Mouse (Mus musculus): ENCODE measurements around the gene Lyst. TPM values are rescaled to one million over a fixed set of nuclear protein-coding genes. Genes with fewer than 3 reads are reported as not detected.
"Not testable (repeated sequence)": the region's sequence is repeated elsewhere in the genome, so short reads cannot be mapped to it uniquely, and the experiment has no call there.

Lyst gene
- polyA plus RNA-seq, 1 experiment from 2014 or later, result 2.5 TPM

DNA sequence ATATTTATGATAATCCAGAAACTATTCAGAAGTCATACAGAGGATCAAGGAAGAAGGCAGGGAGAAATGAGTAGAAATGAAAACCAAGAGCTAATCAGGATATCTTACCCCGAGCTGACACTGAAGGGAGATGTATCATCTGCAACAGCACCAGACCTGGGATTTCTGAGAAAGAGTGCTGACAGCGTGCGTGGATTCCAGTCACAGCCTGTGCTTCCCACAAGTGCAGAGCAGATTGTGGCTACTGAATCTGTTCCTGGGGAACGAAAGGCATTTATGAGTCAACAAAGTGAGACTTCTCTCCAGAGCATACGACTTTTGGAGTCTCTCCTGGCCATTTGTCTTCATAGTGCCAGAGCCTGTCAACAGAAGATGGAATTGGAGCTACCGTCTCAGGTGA is 47.8 kb downstream of the Lyst start:
- Histone ChIP-seq H3K27ac (ENCODE audit: low read depth, low read length) (no peak overlapping the region), H3K4me2 (no peak overlapping the region), H3K4me1 (ENCODE audit: control insufficient read depth, insufficient read depth, low read length) (peaks cover 3% of the 10 kb centered on the region), H3K36me3 (ENCODE audit: control insufficient read depth, insufficient read depth, low read length) (no peaks in the 10 kb centered on the region), H3K27me3 (ENCODE audit: control insufficient read depth, insufficient read depth, low read length) (no peaks in the 10 kb centered on the region), H3K9me3 (ENCODE audit: control insufficient read depth, low read length) (no peaks in the 10 kb centered on the region), H3K9ac (ENCODE audit: low read length) (no peak overlapping the region), H3K4me3 (ENCODE audit: low read depth, low read length) (no peak overlapping the region)
- ATAC-seq (ENCODE audit: low FRiP score), result no peak
- WGBS, result 91% methylated on average over 6 of the region's 6 CpGs
- no peak for DNase-seq (ENCODE audit: low spot score, missing footprints)

DNA sequence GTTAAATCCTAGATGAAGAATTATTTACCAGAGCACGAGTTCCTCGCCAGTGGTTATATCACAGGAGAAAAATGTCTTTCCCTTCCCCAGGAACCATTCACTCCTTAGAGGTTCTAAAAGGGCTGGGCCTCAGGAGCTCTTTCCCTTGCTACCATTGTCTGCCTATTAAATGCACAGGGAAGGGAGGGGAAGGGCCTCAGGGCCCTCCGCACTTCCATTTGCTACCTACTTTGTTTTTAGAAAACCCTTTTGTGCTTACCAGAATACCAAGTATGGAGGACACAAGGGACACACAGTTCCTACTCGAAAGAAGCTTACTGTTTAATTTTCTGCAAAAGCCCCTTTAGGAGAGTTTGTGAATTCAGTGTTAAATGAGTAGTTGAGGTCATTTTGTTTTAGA is 48.5 kb downstream of the Lyst start:
- no peak overlapping the region for H3K4me3 ChIP-seq (ENCODE audit: low read depth, low read length)
- no peaks in the 10 kb centered on the region for H3K27me3 ChIP-seq (ENCODE audit: control insufficient read depth, insufficient read depth, low read length)
- no peak overlapping the region for H3K4me2 ChIP-seq
- H3K4me1 ChIP-seq (ENCODE audit: control insufficient read depth, insufficient read depth, low read length), result peaks cover 3% of the 10 kb centered on the region
- H3K9me3 ChIP-seq (ENCODE audit: control insufficient read depth, low read length), result no peaks in the 10 kb centered on the region
- 37% methylated on average over 4 of the region's 4 CpGs for whole genome bisulfite sequencing
- ATAC-seq (ENCODE audit: low FRiP score) (peak; percentile 35; the same call in 1 of the 2 replicates), DNase-seq (ENCODE audit: low spot score, missing footprints) (no peak)
- H3K36me3 ChIP-seq (ENCODE audit: control insufficient read depth, insufficient read depth, low read length), result no peaks in the 10 kb centered on the region
- no peak overlapping the region for H3K27ac ChIP-seq (ENCODE audit: low read depth, low read length)
- no peak overlapping the region for H3K9ac ChIP-seq (ENCODE audit: low read length)

DNA sequence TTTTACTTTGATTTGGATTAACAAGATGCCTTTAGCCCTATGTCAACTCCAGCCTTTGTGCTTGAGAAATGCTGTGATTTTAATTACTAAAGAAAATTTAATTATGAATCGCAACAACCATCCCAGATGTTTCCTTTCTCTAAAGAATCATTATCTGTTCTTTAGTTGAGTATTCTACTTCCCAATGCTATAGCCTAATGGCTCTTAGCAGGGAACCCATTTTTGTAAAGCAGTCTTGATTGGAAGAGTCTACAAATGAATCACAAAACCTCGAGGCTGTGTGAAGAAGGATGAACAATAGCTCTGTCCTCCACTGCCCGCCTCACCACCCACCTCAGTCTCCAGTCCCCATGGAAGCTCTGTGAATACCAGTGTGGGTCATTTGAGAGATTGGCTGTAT is 57.1 kb downstream of the Lyst start:
- no peak overlapping the region for H3K4me2 ChIP-seq
- no peak overlapping the region for H3K9ac ChIP-seq (ENCODE audit: low read length)
- H3K27me3 ChIP-seq (ENCODE audit: control insufficient read depth, insufficient read depth, low read length), result no peaks in the 10 kb centered on the region
- ATAC-seq (ENCODE audit: low FRiP score) (no peak), DNase-seq (ENCODE audit: low spot score, missing footprints) (peak; percentile 44)
- no peaks in the 10 kb centered on the region for H3K9me3 ChIP-seq (ENCODE audit: control insufficient read depth, low read length)
- H3K27ac ChIP-seq (ENCODE audit: low read depth, low read length), result no peak overlapping the region
- H3K36me3 ChIP-seq (ENCODE audit: control insufficient read depth, insufficient read depth, low read length), result no peaks in the 10 kb centered on the region
- H3K4me1 ChIP-seq (ENCODE audit: control insufficient read depth, insufficient read depth, low read length), result no peaks in the 10 kb centered on the region
- H3K4me3 ChIP-seq (ENCODE audit: low read depth, low read length), result no peak overlapping the region
- WGBS, result 64% methylated on average over 3 of the region's 3 CpGs

DNA sequence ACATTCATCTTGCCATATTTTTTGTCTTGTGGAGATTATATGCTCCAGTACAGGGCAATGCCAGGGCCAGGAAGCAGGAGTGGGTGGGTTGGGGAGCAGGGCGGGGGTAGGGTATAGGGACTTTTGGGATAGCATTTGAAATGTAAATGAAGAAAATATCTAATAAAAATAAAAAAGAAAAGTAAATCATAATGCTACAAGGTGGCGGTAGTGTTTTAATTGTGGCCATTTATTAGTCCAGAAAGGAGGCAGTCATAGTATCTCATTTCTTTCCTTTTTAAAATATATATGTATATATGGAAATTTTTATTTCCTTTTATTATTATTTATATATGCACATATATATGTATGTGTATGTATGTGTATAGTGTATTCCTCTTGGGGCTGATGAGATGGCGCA is 65.3 kb downstream of the Lyst start:
- DNase-seq (ENCODE audit: low spot score, missing footprints) (no peak), ATAC-seq (ENCODE audit: low FRiP score) (no peak)
- no peak overlapping the region for H3K27ac ChIP-seq (ENCODE audit: low read depth, low read length)
- 92% methylated on average over 3 of the region's 3 CpGs for WGBS
- H3K36me3 ChIP-seq (ENCODE audit: control insufficient read depth, insufficient read depth, low read length), result no peaks in the 10 kb centered on the region
- no peaks in the 10 kb centered on the region for H3K9me3 ChIP-seq (ENCODE audit: control insufficient read depth, low read length)
- no peak overlapping the region for H3K9ac ChIP-seq (ENCODE audit: low read length)
- no peaks in the 10 kb centered on the region for H3K27me3 ChIP-seq (ENCODE audit: control insufficient read depth, insufficient read depth, low read length)
- no peaks in the 10 kb centered on the region for H3K4me1 ChIP-seq (ENCODE audit: control insufficient read depth, insufficient read depth, low read length)
- H3K4me3 ChIP-seq (ENCODE audit: low read depth, low read length), result no peak overlapping the region
- H3K4me2 ChIP-seq, result no peak overlapping the region

- not testable (repeated sequence) for H3K9ac ChIP-seq (ENCODE audit: low read length); H3K9me3 ChIP-seq (ENCODE audit: control insufficient read depth, low read length); H3K27me3 ChIP-seq (ENCODE audit: control insufficient read depth, insufficient read depth, low read length); ATAC-seq (ENCODE audit: low FRiP score); DNase-seq (ENCODE audit: low spot score, missing footprints); H3K4me1 ChIP-seq (ENCODE audit: control insufficient read depth, insufficient read depth, low read length); H3K4me3 ChIP-seq (ENCODE audit: low read depth, low read length); H3K27ac ChIP-seq (ENCODE audit: low read depth, low read length); H3K4me2 ChIP-seq; H3K36me3 ChIP-seq (ENCODE audit: control insufficient read depth, insufficient read depth, low read length)
- WGBS, result 89% methylated on average over 2 of the region's 2 CpGs
These were observed 75.9 kb downstream of the Lyst start for GRCm38 (mm10) chr13:13666103-13666502.

GRCm38 (mm10) chr13:13670669-13671068 is 80.5 kb downstream of the Lyst start:
- WGBS, result 68% methylated on average over 5 of the region's 5 CpGs
- H3K9ac ChIP-seq (ENCODE audit: low read length), result no peak overlapping the region
- H3K36me3 ChIP-seq (ENCODE audit: control insufficient read depth, insufficient read depth, low read length), result no peaks in the 10 kb centered on the region
- H3K9me3 ChIP-seq (ENCODE audit: control insufficient read depth, low read length), result no peaks in the 10 kb centered on the region
- no peak overlapping the region for H3K4me2 ChIP-seq
- H3K4me3 ChIP-seq (ENCODE audit: low read depth, low read length), result no peak overlapping the region
- no peaks in the 10 kb centered on the region for H3K4me1 ChIP-seq (ENCODE audit: control insufficient read depth, insufficient read depth, low read length)
- ATAC-seq (ENCODE audit: low FRiP score), result no peak
- DNase-seq (ENCODE audit: low spot score, missing footprints), result no peak
- no peaks in the 10 kb centered on the region for H3K27me3 ChIP-seq (ENCODE audit: control insufficient read depth, insufficient read depth, low read length)
- H3K27ac ChIP-seq (ENCODE audit: low read depth, low read length), result no peak overlapping the region

DNA sequence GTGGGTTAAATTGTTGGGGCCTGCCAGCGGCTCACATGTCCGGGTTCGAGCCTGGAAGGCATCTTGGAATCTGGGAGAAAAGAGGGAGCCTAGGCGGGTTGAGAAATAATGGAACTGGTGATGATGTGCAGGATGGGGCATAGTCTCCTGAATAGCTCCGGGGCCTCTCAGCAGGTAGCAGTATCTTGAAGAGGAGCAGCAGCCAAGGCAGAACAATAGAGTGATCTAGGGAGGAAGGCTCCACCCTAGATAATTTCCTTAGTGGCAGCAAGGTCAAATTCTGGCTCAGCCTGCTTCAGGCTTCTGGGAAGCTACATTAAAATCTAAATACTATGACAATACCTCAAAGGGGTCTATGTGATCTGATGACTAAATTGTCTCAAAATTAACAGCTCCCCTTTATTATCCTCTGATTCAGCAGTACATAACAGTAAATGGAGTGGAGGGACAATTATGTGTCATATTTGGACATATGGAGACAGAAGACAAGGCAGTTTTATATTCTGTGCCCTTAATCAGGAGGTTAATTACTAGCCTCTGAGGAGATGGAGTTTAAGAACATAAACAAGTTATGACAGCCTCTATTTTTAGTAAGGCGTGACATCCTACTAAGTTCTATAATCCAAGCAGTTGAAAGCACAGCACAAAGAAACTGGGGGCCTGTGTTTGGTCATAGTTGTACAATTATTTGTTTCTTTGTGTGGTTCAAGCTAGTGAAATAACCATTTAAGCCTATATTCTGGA is 81.6 kb downstream of the Lyst start:
- Histone ChIP-seq H3K4me2 (no peak overlapping the region), H3K36me3 (ENCODE audit: control insufficient read depth, insufficient read depth, low read length) (no peaks in the 10 kb centered on the region), H3K4me1 (ENCODE audit: control insufficient read depth, insufficient read depth, low read length) (no peaks in the 10 kb centered on the region), H3K4me3 (ENCODE audit: low read depth, low read length) (no peak overlapping the region), H3K9me3 (ENCODE audit: control insufficient read depth, low read length) (no peaks in the 10 kb centered on the region), H3K27me3 (ENCODE audit: control insufficient read depth, insufficient read depth, low read length) (no peaks in the 10 kb centered on the region), H3K9ac (ENCODE audit: low read length) (no peak overlapping the region), H3K27ac (ENCODE audit: low read depth, low read length) (no peak overlapping the region)
- DNase-seq (ENCODE audit: low spot score, missing footprints) (no peak), ATAC-seq (ENCODE audit: low FRiP score) (no peak)
- WGBS, result 70% methylated on average over 6 of the region's 6 CpGs

- DNase-seq (ENCODE audit: low spot score, missing footprints) (no peak), ATAC-seq (ENCODE audit: low FRiP score) (no peak)
- no peak overlapping the region for H3K4me3 ChIP-seq (ENCODE audit: low read depth, low read length)
- H3K27me3 ChIP-seq (ENCODE audit: control insufficient read depth, insufficient read depth, low read length), result no peaks in the 10 kb centered on the region
- H3K9me3 ChIP-seq (ENCODE audit: control insufficient read depth, low read length), result no peaks in the 10 kb centered on the region
- WGBS, result 85% methylated on average over 4 of the region's 4 CpGs
- no peak overlapping the region for H3K4me2 ChIP-seq
- H3K27ac ChIP-seq (ENCODE audit: low read depth, low read length), result no peak overlapping the region
- H3K36me3 ChIP-seq (ENCODE audit: control insufficient read depth, insufficient read depth, low read length), result no peaks in the 10 kb centered on the region
- H3K9ac ChIP-seq (ENCODE audit: low read length), result no peak overlapping the region
- H3K4me1 ChIP-seq (ENCODE audit: control insufficient read depth, insufficient read depth, low read length), result no peaks in the 10 kb centered on the region
These were observed 84.6 kb downstream of the Lyst start for GRCm38 (mm10) chr13:13674669-13675343.

- no peak for ATAC-seq (ENCODE audit: low FRiP score)
- DNase-seq (ENCODE audit: low spot score, missing footprints), result no peak
- WGBS, result 87% methylated on average over 8 of the region's 8 CpGs
These were observed 87.7 kb downstream of the Lyst start for GRCm38 (mm10) chr13:13677871-13678270.

More at GRCm38 (mm10) chr13:13677871-13678270, 87.7 kb downstream of the Lyst start:
- Histone ChIP-seq H3K4me1 (ENCODE audit: control insufficient read depth, insufficient read depth, low read length) (no peaks in the 10 kb centered on the region), H3K4me3 (ENCODE audit: low read depth, low read length) (no peak overlapping the region), H3K36me3 (ENCODE audit: control insufficient read depth, insufficient read depth, low read length) (no peaks in the 10 kb centered on the region), H3K9ac (ENCODE audit: low read length) (no peak overlapping the region), H3K9me3 (ENCODE audit: control insufficient read depth, low read length) (no peaks in the 10 kb centered on the region), H3K4me2 (no peak overlapping the region), H3K27ac (ENCODE audit: low read depth, low read length) (no peak overlapping the region), H3K27me3 (ENCODE audit: control insufficient read depth, insufficient read depth, low read length) (no peaks in the 10 kb centered on the region)

All from midbrain, embryonic 11.5 days (tissue).